Mouse (Mus musculus): ENCODE measurements around the gene Gm3727.
"Not testable (repeated sequence)": the region's sequence is repeated elsewhere in the genome, so short reads cannot be mapped to it uniquely, and the experiment has no call there.

Gene Gm3727

DNA sequence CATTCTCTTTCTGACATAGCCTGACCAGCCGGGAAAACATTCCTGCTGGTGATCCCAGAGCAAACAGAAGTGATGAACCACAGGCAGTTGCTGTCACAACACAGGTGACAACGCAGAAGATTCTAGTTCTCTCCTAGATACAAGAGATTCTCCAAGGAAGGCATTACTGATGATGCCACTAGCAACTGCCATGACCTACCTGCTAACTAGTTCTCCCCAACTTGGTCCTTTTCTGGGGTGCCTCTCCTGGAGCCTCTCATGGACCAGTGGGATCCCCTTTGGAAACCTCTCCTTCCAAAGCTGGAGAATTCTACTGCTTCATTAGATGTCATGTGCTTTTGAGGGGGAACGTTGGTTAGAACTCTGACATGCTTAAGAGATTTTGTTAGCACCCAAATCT, at the start of gene Gm3727:
Gm3727 (minus strand) TSS at position 101 of the 400 bp plus-strand sequence.
- in situ Hi-C loops (cut with MboI; ENCODE audit: low pct_unique_long_range_greater_than_20kb in 1 of 2, low sequenced_read_pairs in 2 of 2, unreplicated experiment in 1 of 2): not testable (repeated sequence)

DNA sequence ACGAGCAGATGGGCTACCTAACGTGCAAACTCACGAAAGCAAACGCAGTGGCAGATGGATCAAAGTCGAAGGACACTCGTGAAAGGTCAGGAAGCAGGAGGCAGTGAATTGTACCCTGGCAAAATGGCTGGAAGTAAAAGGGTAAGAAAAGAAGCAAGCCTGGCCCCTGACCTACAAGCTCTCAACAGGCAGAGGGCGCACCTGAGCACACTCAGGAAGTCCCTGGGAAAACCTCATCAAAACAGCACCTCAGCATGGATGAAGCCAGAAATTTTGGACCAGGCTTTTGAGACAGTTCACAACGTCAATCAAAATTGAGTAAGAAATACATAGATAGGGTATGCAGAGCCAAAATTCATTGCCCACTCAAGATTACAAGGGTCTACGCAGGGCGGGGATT, 21.0 kb downstream of the Gm3727 start:
- in situ Hi-C loops (cut with MboI; ENCODE audit: low pct_unique_long_range_greater_than_20kb in 1 of 2, low sequenced_read_pairs in 2 of 2, unreplicated experiment in 1 of 2): not testable (repeated sequence)
